Mouse (Mus musculus): ENCODE results near the gene Carmil1.
"Not testable (repeated sequence)": the region's sequence is repeated elsewhere in the genome, so short reads cannot be mapped to it uniquely, and the experiment has no call there.

Gene Carmil1

DNA sequence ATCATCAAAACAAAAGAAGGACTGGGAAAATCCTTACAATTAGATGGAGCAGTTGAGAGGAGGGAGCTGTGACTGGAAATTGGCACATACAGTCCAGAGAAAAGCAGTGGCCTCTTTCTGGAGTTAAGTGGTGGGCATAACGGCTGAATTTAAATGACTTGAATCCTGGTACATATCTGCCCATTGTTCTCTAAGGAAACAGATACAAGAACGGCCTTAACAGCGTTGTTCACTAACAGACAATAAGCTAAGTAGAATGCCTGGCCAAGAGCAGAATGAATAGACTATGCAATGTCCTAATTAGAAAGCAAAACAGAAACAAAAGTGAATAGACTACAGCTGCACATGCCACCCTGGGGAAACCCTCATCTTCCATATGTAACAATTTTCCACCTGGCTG lies 133.6 kb downstream of the Carmil1 start:
- no peak for DNase-seq

GRCm38 (mm10) chr13:24146541-24146940 lies 134.1 kb downstream of the Carmil1 start:
- DNase-seq = no peak

DNA sequence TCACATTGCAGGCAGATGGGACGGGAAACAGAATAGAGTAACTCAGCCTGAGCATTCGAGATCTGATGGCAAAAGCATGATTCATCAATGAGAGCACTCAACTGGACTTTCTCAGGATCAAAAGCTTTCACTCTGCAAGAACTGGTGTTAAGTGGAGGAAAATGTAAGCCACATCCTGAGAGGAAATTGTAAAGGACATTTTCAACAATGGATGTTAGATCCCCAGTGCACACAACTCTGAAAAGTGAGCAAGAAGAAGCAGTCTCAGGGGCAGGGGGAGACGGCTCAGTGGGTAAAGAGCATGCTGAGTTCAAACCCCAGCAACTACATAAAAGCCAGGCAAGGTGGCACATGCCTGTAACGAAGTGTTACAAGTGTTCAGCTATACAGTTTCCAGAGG lies 135.7 kb downstream of the Carmil1 start:
- no peak for DNase-seq

- DNase-seq = no peak
These were observed 136.5 kb downstream of the Carmil1 start for GRCm38 (mm10) chr13:24144141-24144540.

- no peak for DNase-seq
These were observed 143.8 kb downstream of the Carmil1 start for GRCm38 (mm10) chr13:24136836-24137235.

DNA sequence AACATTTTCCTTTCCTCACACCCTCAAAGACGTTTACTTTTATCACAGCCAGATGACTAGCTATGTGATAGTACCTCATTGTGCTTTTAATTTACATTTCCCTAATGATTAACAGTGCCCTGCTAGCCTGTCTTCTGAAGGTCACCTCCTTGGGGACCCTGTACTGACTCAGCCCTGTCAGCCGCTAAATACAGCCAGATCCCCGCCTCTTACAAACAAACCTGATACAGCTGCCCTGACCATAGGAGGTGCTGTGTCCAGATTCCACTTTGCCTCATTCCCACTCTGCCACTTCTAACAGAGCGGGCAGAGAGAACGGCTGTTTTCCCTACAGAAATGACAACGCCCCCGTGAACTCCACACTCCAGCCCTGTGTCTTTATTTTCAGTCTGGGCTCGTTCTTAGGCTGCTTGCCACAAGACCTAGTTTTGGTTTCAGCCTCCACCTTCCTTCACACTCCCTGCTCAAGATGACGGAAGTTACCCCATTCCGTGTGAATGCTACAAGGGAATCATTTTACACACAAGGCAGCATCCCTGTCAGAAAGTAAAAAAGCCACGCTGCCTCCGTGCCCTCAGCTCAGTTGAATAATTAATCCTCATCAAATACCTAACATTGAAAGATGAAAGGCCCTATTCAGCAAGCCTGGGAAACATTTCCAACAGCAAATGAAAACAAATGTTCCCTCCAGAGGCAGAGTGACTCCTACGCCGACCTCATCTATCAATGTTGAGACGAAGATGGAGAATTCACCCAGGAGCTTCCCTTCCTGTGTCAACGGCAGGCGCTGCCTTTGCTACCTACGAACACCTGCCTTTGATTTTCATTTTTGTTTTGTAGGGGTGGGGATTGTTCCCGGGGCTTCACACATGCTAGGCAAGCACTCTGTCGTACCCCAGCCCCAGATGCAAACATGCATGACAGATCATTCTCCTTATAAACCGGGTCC lies 145.0 kb downstream of the Carmil1 start:
- DNase-seq = no peak

GRCm38 (mm10) chr13:24132866-24133265 lies 147.7 kb downstream of the Carmil1 start:
- DNase-seq = no peak

- no peak for DNase-seq
These were observed 149.3 kb downstream of the Carmil1 start for GRCm38 (mm10) chr13:24131319-24131718.

GRCm38 (mm10) chr13:24130741-24131140 lies 149.9 kb downstream of the Carmil1 start:
- DNase-seq = no peak

DNA sequence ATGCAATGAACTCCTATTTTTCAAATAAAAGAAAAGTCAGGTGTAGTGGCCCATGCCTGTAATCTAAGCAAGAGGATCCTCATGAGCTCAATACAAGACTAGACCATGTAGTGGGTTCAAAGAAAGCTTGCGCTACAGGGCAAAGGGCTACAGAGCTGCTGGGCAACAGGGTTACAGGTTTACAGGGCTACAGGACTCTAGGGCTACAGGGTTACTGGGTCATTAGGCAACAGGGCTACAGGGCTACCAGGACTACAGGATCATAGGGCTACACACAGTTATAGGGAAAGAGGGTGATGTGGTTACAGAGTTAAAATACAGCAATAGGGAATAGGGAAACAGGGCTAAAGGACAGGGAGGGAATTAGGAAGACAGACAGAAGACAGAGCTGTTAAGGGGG lies 151.9 kb downstream of the Carmil1 start:
- DNase-seq = no peak

DNA sequence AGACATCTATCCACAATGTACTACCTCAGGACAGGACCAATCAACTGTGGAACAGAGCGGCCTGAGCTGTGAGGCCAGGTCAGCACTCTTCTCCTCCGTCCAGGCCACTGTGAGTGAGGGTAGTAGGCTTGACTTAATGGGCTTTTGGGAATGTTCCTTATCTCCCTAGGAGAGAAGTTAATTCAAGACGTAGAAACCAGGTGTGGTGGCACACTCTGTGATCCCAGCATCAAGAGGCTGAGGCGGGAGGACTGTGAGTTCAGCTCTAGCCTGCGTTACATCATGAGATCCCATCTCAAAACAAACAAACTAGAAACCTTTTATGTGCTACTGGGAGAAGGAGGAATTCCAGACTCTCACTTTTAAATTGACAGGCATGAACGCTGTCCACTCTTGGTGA lies 154.7 kb downstream of the Carmil1 start:
- DNase-seq = no peak

GRCm38 (mm10) chr13:24117181-24117812 lies 163.3 kb downstream of the Carmil1 start:
- DNase-seq = no peak

GRCm38 (mm10) chr13:24112689-24113348 lies 167.8 kb downstream of the Carmil1 start:
- DNase-seq = peak in 1 of 2 experiments; percentile 3

- DNase-seq = no peak
These were observed 170.3 kb downstream of the Carmil1 start for GRCm38 (mm10) chr13:24110329-24110728.

GRCm38 (mm10) chr13:24108282-24108681 lies 172.3 kb downstream of the Carmil1 start:
- DNase-seq = no peak

- no peak for DNase-seq
These were observed 173.5 kb downstream of the Carmil1 start for GRCm38 (mm10) chr13:24107058-24107457.

- DNase-seq = no peak
These were observed 174.8 kb downstream of the Carmil1 start for GRCm38 (mm10) chr13:24105838-24106237.

- no peak for DNase-seq
These were observed 175.3 kb downstream of the Carmil1 start for GRCm38 (mm10) chr13:24105340-24105669.

DNA sequence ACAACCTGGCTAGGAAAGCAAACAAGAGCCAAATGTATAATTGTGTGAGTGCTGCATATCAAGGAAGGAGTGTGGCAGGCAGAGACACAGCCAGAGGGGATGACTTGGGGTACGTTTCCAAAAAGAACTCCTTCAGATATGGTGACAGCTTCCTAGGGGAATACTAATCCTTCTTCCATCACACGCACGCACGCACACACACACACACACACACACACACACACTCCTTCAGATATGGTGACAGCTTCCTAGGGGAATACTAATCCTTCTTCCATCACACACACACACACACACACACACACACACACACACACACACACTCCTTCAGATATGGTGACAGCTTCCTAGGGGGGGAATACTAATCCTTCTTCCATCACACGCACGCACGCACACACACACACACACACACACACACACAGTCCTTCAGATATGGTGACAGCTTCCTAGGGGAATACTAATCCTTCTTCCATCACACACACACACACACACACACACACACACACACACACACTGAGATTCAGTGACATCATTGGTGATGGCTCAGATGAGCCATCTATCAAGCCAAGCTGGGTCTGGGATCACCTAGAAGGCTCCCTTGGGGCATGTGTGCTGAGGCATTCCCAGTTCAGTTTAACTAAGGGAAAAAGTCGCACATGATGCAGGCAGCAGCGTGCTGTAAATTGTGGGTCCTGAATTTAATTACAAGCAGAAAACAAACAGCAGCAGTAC lies 175.8 kb downstream of the Carmil1 start:
- not testable (repeated sequence) for DNase-seq

GRCm38 (mm10) chr13:24104016-24104415 lies 176.6 kb downstream of the Carmil1 start:
- no peak for DNase-seq

DNA sequence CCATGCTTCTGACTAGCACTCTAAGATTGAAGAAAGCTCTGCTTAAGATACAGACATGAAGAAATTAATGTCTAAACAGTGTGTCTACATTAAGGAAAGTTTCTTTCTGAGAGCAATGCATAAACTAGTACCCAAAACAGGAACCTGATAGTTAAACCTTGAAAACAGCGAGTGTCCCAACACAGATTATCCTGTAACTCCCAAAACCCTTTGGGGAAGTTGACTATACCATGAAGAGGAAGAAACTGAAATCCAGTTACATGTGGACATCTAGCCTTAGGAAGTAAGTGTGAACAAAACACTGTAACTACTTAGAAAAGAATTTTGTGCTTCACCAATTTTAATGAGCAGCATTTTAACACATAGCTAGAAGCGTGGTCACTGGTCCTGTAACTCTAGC lies 177.4 kb downstream of the Carmil1 start:
- DNase-seq = no peak

GRCm38 (mm10) chr13:24102256-24102655 lies 178.3 kb downstream of the Carmil1 start:
- DNase-seq = no peak

Measured in thymus, adult 18-20 months (tissue).